Mouse (Mus musculus) midbrain, embryonic 14.5 days (tissue): ENCODE results near the gene Krt24. TPM values are rescaled to one million over a fixed set of nuclear protein-coding genes. Genes with fewer than 3 reads are reported as not detected.

Experiments
- ATAC-seq: fragments of 200-750 bp; cut with Nextera tagmentation; 2 replicates; pipeline ENCODE4 v1.8.0; 2017; ENCODE audit warnings: moderate number of reproducible peaks, moderate library complexity; ENCODE audit not compliant: low FRiP score, low TSS enrichment
- DNase-seq: peaks from one replicate; pipeline ENCODE4 v3.0.0-alpha.2; 2015
- H3K27ac ChIP-seq: fragments of 300-500 bp; sonication (generic); replicated peaks from 2 replicates; pipeline ENCODE4 v1.5.1; 2014; ENCODE audit warnings: mild to moderate bottlenecking, low read depth, low read length, moderate library complexity
- H3K27me3 ChIP-seq: fragments of 300-500 bp; sonication (generic); 2 replicates; pipeline ENCODE4 v1.6.1; 2014; ENCODE audit warnings: low read length, control low read depth, mixed read lengths; ENCODE audit not compliant: control insufficient read depth, insufficient read depth
- H3K36me3 ChIP-seq: fragments of 300-500 bp; sonication (generic); 2 replicates; pipeline ENCODE4 v1.6.1; 2014; ENCODE audit warnings: low read length, control low read depth; ENCODE audit not compliant: control insufficient read depth, insufficient read depth
- H3K4me1 ChIP-seq: fragments of 300-500 bp; sonication (generic); 2 replicates; pipeline ENCODE4 v1.6.1; 2014; ENCODE audit warnings: mild to moderate bottlenecking, antibody characterized with exemption, low read length, control low read depth; ENCODE audit not compliant: control insufficient read depth, insufficient read depth
- H3K4me2 ChIP-seq: fragments of 300-500 bp; sonication (generic); 2 replicates; pipeline ENCODE4 v1.6.1; 2014; ENCODE audit warnings: mild to moderate bottlenecking, low read length, moderate library complexity
- H3K4me3 ChIP-seq: fragments of 300-500 bp; sonication (generic); replicated peaks from 2 replicates; pipeline ENCODE4 v1.5.1; 2014; ENCODE audit warnings: low read depth, low read length
- H3K9ac ChIP-seq: fragments of 300-500 bp; sonication (generic); replicated peaks from 2 replicates; pipeline ENCODE4 v1.6.1; 2014; ENCODE audit warnings: mild to moderate bottlenecking, low read length, moderate library complexity
- H3K9me3 ChIP-seq: fragments of 300-500 bp; sonication (generic); 2 replicates; pipeline ENCODE4 v1.6.1; 2016; ENCODE audit warnings: low read length, control low read depth, mixed read lengths; ENCODE audit not compliant: control insufficient read depth
- WGBS: fragments of 180-500 bp; shearing (Covaris S2); extraction: QIAGEN DNeasy Blood & Tissue Kit; methylation state at CpG from one replicate; pipeline ENCODE4 v1.1.7; 2014; 5-methylcytosine and 5-hydroxymethylcytosine counted together
- polyA plus RNA-seq: library from polyadenylated mRNA; unstranded; fragments of >200 nt; fragmentation: Nextera tagmentation; extraction: Ambion mirVana; gene quantifications from 2 replicates; pipeline ENCODE4 v1.2.1, GENCODE M21; 2014

Gene Krt24
- polyA plus RNA-seq, 1 experiment from 2014 or later: not detected

DNA sequence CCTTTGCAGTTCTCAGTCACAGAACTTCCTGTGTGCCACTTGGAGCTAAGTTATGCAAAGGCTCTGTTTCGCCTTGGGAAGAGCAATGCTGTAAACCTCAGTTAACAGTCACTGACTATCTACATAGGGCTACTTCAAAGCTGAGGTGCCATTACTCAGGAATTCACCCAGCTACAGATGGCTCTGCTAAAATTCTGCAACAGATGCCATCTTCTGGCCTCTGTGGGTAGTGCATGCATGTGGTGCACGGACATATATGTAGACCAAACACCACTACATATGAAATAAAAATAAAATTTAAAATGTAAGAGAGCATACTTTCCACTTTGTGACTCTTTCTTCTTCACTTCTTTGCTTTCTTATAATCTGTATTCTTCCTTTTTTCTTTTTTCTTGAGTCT, 22.5 kb upstream of the Krt24 start:
- 41% methylated on average over 2 of the region's 2 CpGs for WGBS
- H3K4me1 ChIP-seq: no peaks in the 10 kb centered on the region
- no peak overlapping the region for H3K4me3 ChIP-seq
- H3K36me3 ChIP-seq: no peaks in the 10 kb centered on the region
- no peak overlapping the region for H3K9ac ChIP-seq
- DNase-seq (peak; percentile 85), ATAC-seq (no peak)
- H3K9me3 ChIP-seq: no peaks in the 10 kb centered on the region
- H3K4me2 ChIP-seq: no peak overlapping the region
- H3K27ac ChIP-seq: no peak overlapping the region
- H3K27me3 ChIP-seq: no peaks in the 10 kb centered on the region

DNA sequence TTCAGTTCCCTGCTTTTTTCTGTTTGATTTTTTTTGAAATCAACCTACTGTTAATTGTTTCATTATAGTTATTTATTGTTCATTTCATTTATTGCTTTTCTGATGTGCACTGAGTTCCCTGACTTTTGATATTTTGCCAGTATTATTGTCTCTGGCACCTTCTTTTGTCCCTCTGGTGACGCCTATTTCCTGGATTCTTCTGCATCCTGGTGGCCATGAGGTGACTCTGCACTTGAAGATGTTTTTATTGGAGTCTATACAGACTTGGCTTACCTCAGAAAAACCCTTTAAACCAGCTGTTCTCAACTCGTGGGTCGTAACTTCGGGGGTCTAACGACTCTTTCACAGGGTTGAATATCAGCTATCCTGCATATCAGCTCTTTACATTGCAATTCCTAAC, 10.0 kb upstream of the Krt24 start:
- DNase-seq: peak; percentile 53
- Histone ChIP-seq H3K27ac (no peak overlapping the region), H3K9ac (no peak overlapping the region), H3K4me1 (no peaks in the 10 kb centered on the region), H3K4me2 (no peak overlapping the region), H3K4me3 (no peak overlapping the region), H3K36me3 (no peaks in the 10 kb centered on the region), H3K9me3 (no peaks in the 10 kb centered on the region), H3K27me3 (no peaks in the 10 kb centered on the region)
- ATAC-seq: no peak
- WGBS: 64% methylated on average over 5 of the region's 5 CpGs

GRCm38 (mm10) chr11:99292846-99293245, 7.8 kb upstream of the Krt24 start:
- no peak overlapping the region for H3K4me2 ChIP-seq
- no peak overlapping the region for H3K27ac ChIP-seq
- no peaks in the 10 kb centered on the region for H3K36me3 ChIP-seq
- no peak overlapping the region for H3K9ac ChIP-seq
- H3K27me3 ChIP-seq: no peaks in the 10 kb centered on the region
- 66% methylated on average over 5 of the region's 5 CpGs for WGBS
- no peaks in the 10 kb centered on the region for H3K9me3 ChIP-seq
- H3K4me1 ChIP-seq: no peaks in the 10 kb centered on the region
- ATAC-seq (no peak), DNase-seq (peak; percentile 68)
- H3K4me3 ChIP-seq: no peak overlapping the region

GRCm38 (mm10) chr11:99284011-99284410, 1.1 kb downstream of the Krt24 start:
- H3K27me3 ChIP-seq: no peaks in the 10 kb centered on the region
- peaks cover 4% of the 10 kb centered on the region; the same call in 1 of the 2 replicates for H3K4me1 ChIP-seq
- ATAC-seq (no peak), DNase-seq (peak; percentile 14)
- no peaks in the 10 kb centered on the region for H3K36me3 ChIP-seq
- H3K9ac ChIP-seq: no peak overlapping the region
- WGBS: 60% methylated on average over 5 of the region's 5 CpGs
- H3K27ac ChIP-seq: no peak overlapping the region
- H3K4me2 ChIP-seq: no peak overlapping the region
- H3K9me3 ChIP-seq: no peaks in the 10 kb centered on the region
- no peak overlapping the region for H3K4me3 ChIP-seq

DNA sequence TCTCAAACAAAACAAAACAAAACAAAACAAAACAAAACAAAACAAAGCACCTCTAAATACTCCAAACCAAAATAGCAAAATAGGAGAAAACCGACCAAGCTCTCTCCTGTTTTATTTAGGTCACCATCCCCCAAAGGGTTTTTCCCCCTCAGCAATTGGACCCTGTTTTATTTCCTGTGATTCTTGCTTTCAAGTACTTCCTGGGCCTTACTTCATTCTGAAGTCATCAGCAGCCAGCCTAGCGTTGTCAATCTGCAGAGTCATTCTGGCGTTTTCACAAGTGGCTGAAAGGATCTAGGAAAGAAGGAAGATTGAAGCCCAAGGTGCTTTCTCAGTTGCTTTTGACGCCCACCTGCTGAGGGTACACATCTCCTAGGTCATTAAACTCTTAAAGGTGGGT, 1.7 kb downstream of the Krt24 start:
- no peak overlapping the region for H3K27ac ChIP-seq
- H3K4me3 ChIP-seq: no peak overlapping the region
- 66% methylated on average over 4 of the region's 4 CpGs for WGBS
- H3K4me2 ChIP-seq: no peak overlapping the region
- no peaks in the 10 kb centered on the region for H3K9me3 ChIP-seq
- peaks cover 4% of the 10 kb centered on the region; the same call in 1 of the 2 replicates for H3K4me1 ChIP-seq
- no peak for DNase-seq
- H3K9ac ChIP-seq: no peak overlapping the region
- no peaks in the 10 kb centered on the region for H3K36me3 ChIP-seq
- no peaks in the 10 kb centered on the region for H3K27me3 ChIP-seq
- no peak for ATAC-seq

DNA sequence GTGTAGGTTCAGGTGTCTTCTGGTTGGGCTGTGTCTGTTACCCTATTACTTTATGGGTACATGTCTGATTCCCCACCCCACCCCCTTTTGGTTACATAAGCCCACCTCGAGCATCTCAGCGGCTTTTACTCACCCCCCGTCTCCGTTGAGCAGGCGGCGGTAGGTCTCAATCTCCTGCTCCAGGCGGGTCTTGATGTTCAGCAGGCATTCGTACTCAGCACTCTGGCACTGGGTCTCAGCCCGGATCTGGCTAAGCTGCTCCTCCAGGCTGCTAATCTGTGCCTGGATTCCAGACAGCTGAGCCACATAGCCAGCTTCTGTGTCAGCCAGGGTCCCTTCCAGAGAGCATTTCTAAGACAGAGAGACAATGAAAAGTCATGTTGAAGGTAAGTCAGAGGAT, 3.9 kb downstream of the Krt24 start:
- Histone ChIP-seq H3K4me3 (no peak overlapping the region), H3K36me3 (no peaks in the 10 kb centered on the region), H3K4me2 (no peak overlapping the region), H3K4me1 (peaks cover 4% of the 10 kb centered on the region; the same call in 1 of the 2 replicates), H3K27me3 (no peaks in the 10 kb centered on the region), H3K9ac (no peak overlapping the region), H3K27ac (no peak overlapping the region), H3K9me3 (no peaks in the 10 kb centered on the region)
- ATAC-seq (no peak), DNase-seq (no peak)
- 72% methylated on average over 9 of the region's 9 CpGs for WGBS

DNA sequence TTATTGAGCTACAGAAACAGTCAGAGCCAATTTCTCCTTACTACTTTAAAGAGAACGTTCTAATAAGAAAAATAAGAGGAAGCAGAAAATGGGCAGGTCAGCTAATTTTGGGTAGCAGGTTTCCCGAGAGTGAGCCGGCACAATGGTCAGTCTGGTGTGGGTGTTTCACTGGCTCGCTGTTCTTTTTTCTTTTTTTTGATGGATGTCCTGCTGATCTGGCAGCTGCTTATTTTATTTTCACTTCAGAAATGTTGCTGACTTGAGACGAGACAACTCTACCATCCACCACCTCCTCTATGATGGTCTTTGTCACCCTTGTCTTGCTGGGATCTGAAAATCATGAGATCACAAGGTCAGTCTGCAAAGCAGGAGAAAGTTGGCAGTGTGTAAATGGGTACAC, 5.1 kb downstream of the Krt24 start:
- Histone ChIP-seq H3K4me3 (no peak overlapping the region), H3K4me1 (peaks cover 4% of the 10 kb centered on the region; the same call in 1 of the 2 replicates), H3K36me3 (no peaks in the 10 kb centered on the region), H3K27ac (no peak overlapping the region), H3K9me3 (no peaks in the 10 kb centered on the region), H3K9ac (no peak overlapping the region), H3K4me2 (no peak overlapping the region), H3K27me3 (no peaks in the 10 kb centered on the region)
- DNase-seq: no peak
- 76% methylated on average over 5 of the region's 5 CpGs for WGBS
- no peak for ATAC-seq

DNA sequence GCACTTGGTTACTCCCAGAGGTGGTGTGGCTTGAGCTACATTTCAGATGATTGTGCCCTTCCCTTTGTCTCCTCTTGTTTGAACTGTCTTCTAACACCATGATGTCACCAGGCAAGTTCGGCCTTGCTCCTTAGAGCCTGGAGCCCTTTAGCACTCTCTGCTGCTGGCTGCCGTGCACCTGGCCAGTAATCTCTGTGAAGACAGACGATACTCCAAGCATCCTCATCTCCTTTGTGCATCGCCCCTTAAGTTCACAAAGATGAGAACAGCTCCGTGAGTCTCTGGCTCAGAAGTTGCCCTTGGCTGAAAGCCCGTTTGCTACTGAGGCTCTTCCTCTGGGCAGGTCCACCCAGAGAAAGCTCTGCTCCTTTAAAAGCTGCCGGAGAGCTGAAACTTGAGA, 8.3 kb downstream of the Krt24 start:
- H3K27me3 ChIP-seq: no peaks in the 10 kb centered on the region
- H3K27ac ChIP-seq: no peak overlapping the region
- H3K4me3 ChIP-seq: no peak overlapping the region
- H3K9me3 ChIP-seq: no peaks in the 10 kb centered on the region
- no peaks in the 10 kb centered on the region for H3K36me3 ChIP-seq
- no peak overlapping the region for H3K4me2 ChIP-seq
- DNase-seq: no peak
- H3K9ac ChIP-seq: no peak overlapping the region
- no peak for ATAC-seq
- no peaks in the 10 kb centered on the region for H3K4me1 ChIP-seq
- WGBS: 74% methylated on average over 7 of the region's 7 CpGs

GRCm38 (mm10) chr11:99275624-99276023, 9.4 kb downstream of the Krt24 start:
- DNase-seq (no peak), ATAC-seq (no peak)
- WGBS: 78% methylated on average over 6 of the region's 6 CpGs
- Histone ChIP-seq H3K36me3 (no peaks in the 10 kb centered on the region), H3K27ac (no peak overlapping the region), H3K4me2 (no peak overlapping the region), H3K4me3 (no peak overlapping the region), H3K4me1 (no peaks in the 10 kb centered on the region), H3K9me3 (no peaks in the 10 kb centered on the region), H3K27me3 (no peaks in the 10 kb centered on the region), H3K9ac (no peak overlapping the region)
